Mouse (Mus musculus): ENCODE results near the gene A4gnt.

Gene A4gnt

DNA sequence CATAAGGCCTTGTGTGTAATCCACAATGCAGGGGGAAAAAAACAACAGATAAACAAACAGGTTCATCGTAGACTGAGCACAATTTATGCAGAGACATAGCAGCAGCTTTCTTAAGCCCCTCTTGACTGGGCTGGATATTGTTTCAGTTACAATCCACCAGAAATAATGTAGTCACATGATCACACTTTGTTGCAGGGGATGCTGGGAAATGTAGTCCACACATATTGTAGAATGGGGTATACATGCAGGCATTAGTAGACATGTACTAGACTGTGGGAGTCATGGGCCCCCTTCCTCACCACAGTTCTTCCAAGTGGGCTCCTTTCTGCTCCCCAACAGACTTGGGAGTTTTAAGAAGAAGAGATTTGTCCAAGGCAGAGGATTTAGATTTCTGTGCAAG is 24.5 kb downstream of the A4gnt start:
- no peak for DNase-seq (ENCODE audit: low spot score)

DNA sequence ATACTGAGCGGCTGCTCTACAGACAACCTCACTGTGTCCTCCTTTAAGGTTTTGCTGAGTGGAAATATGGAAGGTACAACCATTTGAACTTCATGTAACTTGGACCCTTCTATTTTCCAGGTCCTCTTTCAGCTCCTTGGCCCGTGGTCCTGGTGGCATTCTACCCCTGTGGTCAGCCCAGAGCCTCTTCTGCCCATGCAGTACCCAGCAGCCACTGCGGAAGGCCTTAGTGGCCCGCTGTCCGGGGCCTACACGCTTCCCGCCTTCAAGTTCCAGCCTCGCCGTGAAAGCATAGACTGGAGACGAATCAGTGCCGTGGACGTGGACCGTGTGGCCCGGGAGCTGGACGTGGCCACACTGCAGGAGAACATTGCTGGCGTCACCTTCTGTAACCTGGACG is 24.9 kb downstream of the A4gnt start:
- no peak for DNase-seq (ENCODE audit: low spot score)

DNA sequence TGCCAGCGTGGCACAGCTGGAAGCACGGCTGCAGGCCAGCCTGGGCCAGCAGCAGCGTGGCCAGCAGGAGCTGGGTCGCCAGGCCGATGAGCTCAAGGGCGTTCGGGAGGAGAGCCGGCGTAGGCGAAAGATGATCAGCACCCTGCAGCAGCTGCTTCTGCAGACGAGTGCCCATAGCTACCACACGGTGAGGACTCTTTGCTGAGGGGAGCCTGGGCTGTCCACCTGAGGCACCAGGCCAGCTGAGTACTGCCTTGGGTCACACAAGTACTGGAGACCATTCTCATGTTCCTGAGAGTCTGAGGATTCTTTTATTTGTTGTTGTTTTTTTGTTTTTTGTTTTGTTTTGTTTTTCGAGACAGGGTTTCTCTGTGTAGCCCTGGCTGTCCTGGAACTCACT is 25.4 kb downstream of the A4gnt start:
- no peak for DNase-seq (ENCODE audit: low spot score)

DNA sequence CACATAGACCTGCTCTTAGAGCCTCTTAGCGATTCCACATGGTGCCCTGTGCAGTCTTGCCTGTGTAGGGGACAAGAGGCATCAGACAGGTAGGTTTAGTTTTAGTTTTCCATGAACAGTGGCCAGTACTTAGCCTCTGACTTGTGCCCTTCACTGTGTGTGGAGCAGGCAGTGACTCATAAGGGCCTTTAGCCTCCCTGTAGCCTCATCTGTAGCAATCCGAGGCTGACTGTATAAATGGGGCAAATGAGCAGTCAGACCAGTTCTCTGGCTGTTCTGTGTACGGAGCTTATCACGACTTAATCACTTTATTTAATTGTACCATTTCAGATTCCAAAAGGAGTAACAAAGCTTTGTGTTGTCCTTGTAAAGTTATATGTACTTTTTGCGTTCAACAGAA is 27.7 kb downstream of the A4gnt start:
- no peak for DNase-seq (ENCODE audit: low spot score)

DNA sequence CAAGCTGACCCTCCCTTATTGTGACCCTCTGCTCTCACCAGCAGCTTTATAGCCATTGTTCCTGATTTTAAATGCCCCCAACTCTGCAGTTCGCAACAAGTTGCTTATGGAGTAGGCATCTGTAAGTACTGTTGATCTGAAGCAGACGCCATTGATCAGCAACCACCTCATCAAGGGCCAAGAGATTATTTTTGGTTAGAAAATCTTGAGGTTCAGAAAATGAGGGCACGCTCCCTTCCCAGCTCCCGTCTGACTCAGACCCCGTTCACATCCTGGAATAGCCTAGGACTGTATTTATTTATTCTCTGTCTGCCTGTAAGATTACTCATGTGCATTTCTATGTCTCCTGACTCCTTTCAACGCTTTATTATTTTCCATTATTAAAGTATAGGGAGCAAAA is 33.1 kb downstream of the A4gnt start:
- no peak for DNase-seq (ENCODE audit: low spot score)

DNA sequence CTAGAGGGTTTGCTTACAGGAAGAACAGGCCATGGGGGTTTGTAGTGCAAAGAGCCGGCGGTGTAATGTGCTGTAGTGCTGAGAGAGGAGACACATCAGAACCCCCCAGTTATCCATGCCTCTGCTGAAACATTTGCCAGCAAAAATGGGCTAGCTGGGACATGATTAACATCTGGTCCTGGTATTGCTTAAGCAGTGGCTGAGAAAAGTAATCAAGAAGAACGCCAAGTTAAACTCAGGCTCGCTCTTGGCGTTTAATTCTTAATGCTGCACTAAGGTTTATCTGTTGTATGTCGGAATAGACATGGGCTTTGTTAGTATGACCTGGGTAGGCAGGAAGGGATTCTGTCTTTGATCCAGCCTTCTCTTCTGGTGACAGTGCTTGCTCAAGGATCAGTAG is 33.8 kb downstream of the A4gnt start:
- no peak for DNase-seq (ENCODE audit: low spot score)

DNA sequence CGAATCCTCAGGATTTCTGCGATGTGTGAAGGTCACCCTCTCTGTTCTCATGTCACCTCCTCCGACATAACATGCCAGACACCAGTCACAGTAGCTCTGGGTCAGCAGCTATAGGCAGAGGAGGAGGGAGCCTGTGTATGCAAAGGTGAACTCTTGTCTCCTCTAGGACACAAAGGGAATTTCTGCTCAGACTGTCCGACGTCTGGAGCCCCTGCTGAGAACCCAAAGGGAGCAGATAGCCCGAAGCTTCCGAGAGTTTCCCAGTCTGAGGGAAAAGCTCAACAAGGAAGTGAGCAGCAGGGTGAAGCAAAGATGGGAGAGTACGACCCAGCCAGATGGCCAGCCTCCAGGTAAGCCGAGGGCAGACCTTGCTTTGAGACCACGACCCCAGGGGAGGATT is 48.5 kb downstream of the A4gnt start:
- no peak for DNase-seq (ENCODE audit: low spot score)

DNA sequence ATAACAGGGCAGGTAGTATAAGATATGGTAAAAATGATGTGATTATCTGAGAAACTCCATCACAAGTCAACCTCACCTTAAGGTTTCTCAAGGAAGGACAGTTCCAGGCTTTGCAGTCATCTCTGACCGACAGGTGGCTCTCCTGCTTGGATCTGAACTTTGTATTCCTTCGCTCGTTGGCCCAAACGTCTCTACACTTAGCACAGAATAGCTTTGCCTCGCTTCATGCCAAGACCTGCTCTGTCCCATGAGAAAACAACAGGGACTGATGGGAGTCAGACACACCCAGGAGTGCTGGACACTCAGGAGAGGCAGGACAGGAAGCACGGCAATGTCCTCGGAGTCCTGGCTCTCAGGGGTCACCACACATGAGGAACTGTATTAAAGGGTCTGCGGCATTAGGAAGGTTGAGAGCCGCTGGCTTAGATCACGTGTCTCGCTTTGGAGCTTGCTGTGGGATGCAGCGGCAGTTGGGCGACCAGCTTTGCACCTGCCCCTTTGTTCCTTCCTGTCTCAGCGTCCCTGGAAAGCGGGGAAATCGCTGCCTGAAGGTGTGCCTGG is 49.4 kb downstream of the A4gnt start:
- no peak for DNase-seq (ENCODE audit: low spot score)

DNA sequence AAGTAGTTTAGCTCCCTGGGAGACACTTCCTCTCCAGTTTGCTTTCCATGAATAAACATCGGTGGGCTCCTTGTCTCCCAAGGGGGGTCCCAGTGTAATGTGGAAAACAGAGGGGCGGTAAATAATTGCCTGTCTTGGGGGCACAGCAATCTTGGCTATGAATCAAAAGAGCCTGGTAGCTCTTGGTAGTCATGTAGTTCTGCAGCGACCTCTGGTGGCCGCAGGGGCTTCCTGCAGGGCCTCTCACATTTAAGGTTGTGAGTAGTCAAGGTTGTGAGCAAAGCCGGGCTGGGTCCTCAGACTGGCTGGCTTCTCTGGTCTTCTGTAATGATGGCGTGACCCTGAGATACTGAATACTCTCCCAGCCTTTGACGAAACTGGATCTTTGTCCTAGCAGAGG is 50.1 kb downstream of the A4gnt start:
- DNase-seq (ENCODE audit: low spot score) = peak; percentile 29

DNA sequence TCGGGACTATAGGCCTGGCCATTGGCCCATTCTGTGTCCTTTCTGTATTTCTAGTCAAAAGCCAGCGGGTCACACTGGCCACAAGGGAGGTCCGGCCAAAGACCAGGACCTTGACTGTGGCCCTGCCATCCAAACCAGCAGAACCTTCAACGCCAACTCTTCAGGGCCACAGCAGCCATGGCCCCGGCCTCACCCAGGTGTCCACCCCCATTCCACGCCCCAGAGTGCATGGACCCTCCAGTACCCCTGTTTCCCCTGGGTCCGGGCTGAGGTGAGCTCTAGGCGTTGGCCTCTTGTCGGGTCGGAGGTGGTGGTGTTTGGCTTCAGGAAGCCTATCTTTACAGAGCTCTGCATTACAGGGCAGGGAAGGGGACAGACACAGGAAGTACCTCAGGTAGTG is 50.6 kb downstream of the A4gnt start:
- no peak for DNase-seq (ENCODE audit: low spot score)

DNA sequence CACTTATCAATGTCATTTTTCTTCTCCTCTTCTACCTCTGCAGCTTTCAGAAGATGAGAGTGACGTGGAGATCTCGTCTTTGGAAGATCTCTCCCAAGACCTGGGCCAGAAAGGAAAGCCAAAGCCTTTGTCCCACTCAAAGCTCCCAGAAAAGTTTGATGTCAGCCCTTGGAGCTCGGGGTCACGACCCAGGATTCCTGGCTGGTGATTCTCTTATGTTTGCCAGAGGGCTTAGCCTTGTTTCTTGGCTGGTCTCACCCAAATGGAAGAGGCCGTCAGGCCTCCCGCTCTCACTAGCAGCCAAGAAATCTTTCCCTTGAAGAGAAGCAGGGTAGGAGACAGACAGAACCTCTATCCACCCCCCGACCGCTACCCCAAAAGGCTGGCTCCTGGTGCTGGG is 55.3 kb downstream of the A4gnt start:
- no peak for DNase-seq (ENCODE audit: low spot score)

DNA sequence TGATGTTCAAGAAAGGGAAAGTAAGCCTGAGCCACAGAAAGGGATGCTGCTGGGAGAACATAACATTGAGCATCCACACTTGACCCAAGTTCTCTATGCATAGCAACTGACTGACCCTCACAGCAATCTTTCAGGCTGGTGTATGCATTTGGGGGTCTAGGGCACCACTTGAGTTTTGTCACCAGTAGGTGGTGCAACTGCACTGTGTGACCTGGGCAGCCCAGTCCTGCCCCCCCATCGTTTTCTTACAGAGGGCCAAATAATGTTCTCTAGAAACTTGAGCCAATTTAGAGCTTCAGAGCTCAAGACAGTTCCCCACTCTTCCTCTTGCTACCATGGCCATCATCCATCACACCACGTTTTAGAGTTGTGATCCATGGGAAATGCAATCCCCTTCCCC is 59.3 kb downstream of the A4gnt start:
- DNase-seq (ENCODE audit: low spot score) = no peak
